Mouse (Mus musculus): ENCODE results near the gene Zfp950. TPM values are rescaled to one million over a fixed set of nuclear protein-coding genes. Genes with fewer than 3 reads are reported as not detected.

Gene Zfp950
- polyA plus RNA-seq, 1 experiment from 2014 or later, result 47.1 TPM

Other genes starting within 250 kb of the Zfp950 start
- 0.13 TPM in 1 of 2 replicates, not detected in the other for gene Gm7102, start 35.5 kb upstream of the Zfp950 start, polyA plus RNA-seq (2015; fragmentation: Nextera tagmentation; extraction: Ambion mirVana)
- not detected in 2 replicates for gene Gm6020, start 43.0 kb upstream of the Zfp950 start, polyA plus RNA-seq (2015; fragmentation: Nextera tagmentation; extraction: Ambion mirVana)
- gene Csf2ra, start 87.6 kb upstream of the Zfp950 start, polyA plus RNA-seq (2015; fragmentation: Nextera tagmentation; extraction: Ambion mirVana), result 62.1 and 62.4 TPM in 2 replicates
- not detected in 2 replicates for gene Gm21060, start 156.2 kb upstream of the Zfp950 start, polyA plus RNA-seq (2015; fragmentation: Nextera tagmentation; extraction: Ambion mirVana)

Measured in neural tube, embryonic 13.5 days (tissue).